Mouse (Mus musculus) small intestine, adult 2 months (tissue): ENCODE measurements around the gene Mprip. TPM values are rescaled to one million over a fixed set of nuclear protein-coding genes. Genes with fewer than 3 reads are reported as not detected.
"Not testable (repeated sequence)": the region's sequence is repeated elsewhere in the genome, so short reads cannot be mapped to it uniquely, and the experiment has no call there.

Experiments used
- H3K27ac ChIP-seq: fragments of 200-500 bp; 2 replicates; pipeline ENCODE4 v1.5.1; 2012; ENCODE audit warnings: low read depth, low read length, control low read depth, inconsistent platforms; ENCODE audit not compliant: insufficient read depth
- H3K27me3 ChIP-seq: fragments of 200-500 bp; 2 replicates; pipeline ENCODE4 v1.6.1; 2012; ENCODE audit warnings: mild to moderate bottlenecking, moderate library complexity, low read length, inconsistent platforms; ENCODE audit not compliant: control insufficient read depth, insufficient read depth
- H3K36me3 ChIP-seq: fragments of 200-500 bp; 2 replicates; pipeline ENCODE4 v1.6.1; 2012; ENCODE audit warnings: mild to moderate bottlenecking, low read length, control low read depth, inconsistent platforms; ENCODE audit not compliant: control insufficient read depth, insufficient read depth
- H3K4me1 ChIP-seq: fragments of 200-500 bp; 2 replicates; pipeline ENCODE4 v1.6.1; 2012; ENCODE audit warnings: low read length, inconsistent platforms, mixed read lengths; ENCODE audit not compliant: control insufficient read depth, insufficient read depth, insufficient read length
- H3K4me3 ChIP-seq: fragments of 200-500 bp; 2 replicates; pipeline ENCODE4 v1.5.1; 2012; ENCODE audit warnings: low read depth, mild to moderate bottlenecking, control low read depth, inconsistent platforms, low read length, moderate library complexity
- CTCF ChIP-seq: fragments of 200-500 bp; IDR thresholded peaks from 2 replicates; pipeline ENCODE4 v1.5.1; 2012; ENCODE audit warnings: low read depth, mild to moderate bottlenecking, control low read depth, inconsistent platforms, low read length, moderate library complexity, mixed read lengths; ENCODE audit not compliant: insufficient replicate concordance, insufficient read length; ENCODE audit errors: extremely low read depth
- POLR2A ChIP-seq: fragments of 200-500 bp; IDR thresholded peaks from 2 replicates; pipeline ENCODE4 v1.6.1; 2012; ENCODE audit warnings: low read depth, mild to moderate bottlenecking, control low read depth, inconsistent platforms, low read length, moderate library complexity
- WGBS: fragments of 180-500 bp; shearing (Covaris S2); methylation state at CpG from one replicate; pipeline ENCODE4 v1.1.7; 2018; 5-methylcytosine and 5-hydroxymethylcytosine counted together
- polyA plus RNA-seq: library from polyadenylated mRNA; depleted of rRNA; stranded (reverse); fragments of >200 nt; gene quantifications from 2 replicates; pipeline ENCODE4 v1.2.3, GENCODE M21; 2012; rRNA removed

Gene Mprip
- polyA plus RNA-seq = 38.8 and 76.4 TPM in 2 replicates

- TF ChIP-seq CTCF (no peak), POLR2A (no peak)
- Histone ChIP-seq H3K4me3 (peak within 1 kb of the TSS; percentile 73), H3K27ac (peak within 1 kb of the TSS; percentile 84), H3K27me3 (no peaks in the 10 kb centered on the region), H3K4me1 (peaks cover 19% of the 10 kb centered on the region; the same call in 1 of the 2 replicates), H3K36me3 (no peaks in the 10 kb centered on the region)
- 85% methylated on average over 3 of the region's 3 CpGs for WGBS
These were observed at the start of gene Mprip for GRCm38 (mm10) chr11:59661005-59661404. Mprip (plus strand) TSS chr11:59661305.

- Histone ChIP-seq H3K4me1 (no peaks in the 10 kb centered on the region; the same call in 1 of the 2 replicates), H3K27me3 (no peaks in the 10 kb centered on the region), H3K36me3 (no peaks in the 10 kb centered on the region), H3K4me3 (no peak overlapping the region), H3K27ac (no peak overlapping the region)
- WGBS = 72% methylated on average over 5 of the region's 5 CpGs
- TF ChIP-seq POLR2A = no peak
- TF ChIP-seq CTCF = no peak
These were observed 49.5 kb upstream of the Mprip start for GRCm38 (mm10) chr11:59611646-59612045.

GRCm38 (mm10) chr11:59614120-59614519, 47.0 kb upstream of the Mprip start:
- Histone ChIP-seq H3K36me3 (no peaks in the 10 kb centered on the region), H3K27ac (no peak overlapping the region), H3K4me1 (no peaks in the 10 kb centered on the region; the same call in 1 of the 2 replicates), H3K4me3 (no peak overlapping the region), H3K27me3 (no peaks in the 10 kb centered on the region)
- WGBS = 22% methylated on average over 4 of the region's 4 CpGs
- TF ChIP-seq CTCF = no peak; the same call in 1 of the 2 replicates
- TF ChIP-seq POLR2A = no peak

GRCm38 (mm10) chr11:59616986-59617385, 44.1 kb upstream of the Mprip start:
- not testable (repeated sequence) for H3K27me3 ChIP-seq, H3K36me3 ChIP-seq, H3K4me1 ChIP-seq, H3K4me3 ChIP-seq, H3K27ac ChIP-seq
- 83% methylated on average over 2 of the region's 2 CpGs for WGBS

GRCm38 (mm10) chr11:59622214-59622613, 38.9 kb upstream of the Mprip start:
- Histone ChIP-seq H3K4me3 (no peak overlapping the region), H3K36me3 (no peaks in the 10 kb centered on the region), H3K27me3 (no peaks in the 10 kb centered on the region), H3K4me1 (no peaks in the 10 kb centered on the region), H3K27ac (no peak overlapping the region)
- TF ChIP-seq CTCF = no peak
- no peak for TF ChIP-seq POLR2A
- 44% methylated on average over 3 of the region's 3 CpGs for WGBS

GRCm38 (mm10) chr11:59624017-59624630, 37.0 kb upstream of the Mprip start:
- H3K4me3 ChIP-seq = no peak overlapping the region
- no peak overlapping the region for H3K27ac ChIP-seq
- H3K27me3 ChIP-seq = no peaks in the 10 kb centered on the region
- TF ChIP-seq POLR2A = no peak
- TF ChIP-seq CTCF = peak; percentile 51; the same call in 1 of the 2 replicates
- no peaks in the 10 kb centered on the region for H3K4me1 ChIP-seq
- WGBS = 25% methylated on average over 6 of the region's 6 CpGs
- no peaks in the 10 kb centered on the region for H3K36me3 ChIP-seq

GRCm38 (mm10) chr11:59626192-59626591, 34.9 kb upstream of the Mprip start:
- Histone ChIP-seq H3K4me1 (no peaks in the 10 kb centered on the region), H3K4me3 (no peak overlapping the region), H3K27ac (no peak overlapping the region), H3K27me3 (no peaks in the 10 kb centered on the region), H3K36me3 (no peaks in the 10 kb centered on the region)
- TF ChIP-seq POLR2A = no peak
- TF ChIP-seq CTCF = no peak
- 82% methylated on average over 7 of the region's 7 CpGs for WGBS

- no peaks in the 10 kb centered on the region for H3K27me3 ChIP-seq
- no peak overlapping the region for H3K4me3 ChIP-seq
- WGBS = 66% methylated on average over 5 of the region's 5 CpGs
- H3K4me1 ChIP-seq = no peaks in the 10 kb centered on the region
- TF ChIP-seq POLR2A (no peak), CTCF (no peak)
- H3K36me3 ChIP-seq = no peaks in the 10 kb centered on the region
- H3K27ac ChIP-seq = no peak overlapping the region
These were observed 32.9 kb upstream of the Mprip start for GRCm38 (mm10) chr11:59628177-59628576.
